In genomic region chr19:12501370-12502347, GRCm38 (mm10) we compare ENCODE assay signal across 8 mouse cellular contexts. TPM values are rescaled to one million over a fixed set of nuclear protein-coding genes. Genes with fewer than 3 reads are reported as not detected.
DNase-seq lines count a peak whose midpoint lies in the region; ATAC-seq and TF ChIP-seq lines count a peak whose summit lies in the region.

Gene Dtx4, minus strand, starts transcription at chr19:12501454.

- DNase-seq in cerebellum, adult 11 months: peak; percentile 93
- peak; percentile 79 for DNase-seq in heart, postnatal 25 days (ENCODE audit: low spot score)
- peak; percentile 80 to 96 for DNase-seq in layer of hippocampus, adult 18-20 months (ENCODE audit: low spot score in 2 of 2)
- DNase-seq in lung, adult 2 months: peak; percentile 92
- DNase-seq in thymus, adult 18-20 months: peak; percentile 75 to 83

- H3K4me2 ChIP-seq in forebrain, embryonic 15.5 days (replicated peaks): peak within 1 kb of the TSS; percentile 65

- no peak for TF ChIP-seq POLR2A in ES-Bruce4 (IDR thresholded peaks at IDR 0.05; ENCODE audit: insufficient read depth, low read length)
- no peak for TF ChIP-seq POLR2A in lung, adult 2 months (IDR thresholded peaks at IDR 0.05; ENCODE audit: borderline replicate concordance, extremely low read depth, low read depth, low read length)

- peak; percentile 96 for TF ChIP-seq CTCF in ES-Bruce4 (IDR thresholded peaks at IDR 0.05; ENCODE audit: low read depth, low read length)
- TF ChIP-seq CTCF in lung, adult 2 months (IDR thresholded peaks at IDR 0.05; ENCODE audit: insufficient read depth, low read length): peak; percentile 97

- peak; percentile 57; the same call in 1 of the 2 replicates for TF ChIP-seq EP300 in ES-Bruce4 (IDR thresholded peaks at IDR 0.05; ENCODE audit: insufficient read depth, low read depth, low read length)

- H3K36me3 ChIP-seq in ES-Bruce4 (ENCODE audit: control insufficient read depth, insufficient read depth, low read length, poor library complexity, severe bottlenecking): no peaks in the 10 kb centered on the region
- H3K36me3 ChIP-seq in forebrain, embryonic 15.5 days: peaks cover 2% of the 10 kb centered on the region; the same call in 1 of the 2 replicates

- peak; percentile 91 for ATAC-seq in forebrain, embryonic 15.5 days (replicated peaks)
- peak; percentile 99 for ATAC-seq in neutrophil, adult 5-6 weeks (ENCODE audit: extremely low read depth, insufficient number of reproducible peaks, low FRiP score, poor library complexity, severe bottlenecking)

- no peaks in the 10 kb centered on the region for H3K4me1 ChIP-seq in ES-Bruce4 (ENCODE audit: control insufficient read depth, insufficient read depth, low read length)
- H3K4me1 ChIP-seq in forebrain, embryonic 15.5 days: peaks cover 27% of the 10 kb centered on the region
- H3K4me1 ChIP-seq in lung, adult 2 months (ENCODE audit: control insufficient read depth, insufficient read depth, low read length): no peaks in the 10 kb centered on the region; the same call in 1 of the 2 replicates

- intact Hi-C loops in heart, postnatal 25 days (cut with DNase I): loop anchor here (5.0 kb wide), 2 partner anchors 34 to 69 kb away; no protein-coding TSS in a partner anchor

- H3K9ac ChIP-seq in ES-Bruce4 (ENCODE audit: low read depth, poor library complexity, severe bottlenecking): peak within 1 kb of the TSS; percentile 70
- peak within 1 kb of the TSS; percentile 80 for H3K9ac ChIP-seq in forebrain, embryonic 15.5 days (replicated peaks)

- under 1% methylated on average over 77 of the region's 80 CpGs for WGBS in forebrain, embryonic 15.5 days
- WGBS in lung, adult 2 months: under 1% methylated on average over 80 of the region's 80 CpGs

- no peaks in the 10 kb centered on the region for H3K27me3 ChIP-seq in ES-Bruce4 (ENCODE audit: control insufficient read depth, insufficient read depth, low read length, poor library complexity, severe bottlenecking)
- H3K27me3 ChIP-seq in forebrain, embryonic 15.5 days: no peaks in the 10 kb centered on the region

- no peaks in the 10 kb centered on the region for H3K9me3 ChIP-seq in ES-Bruce4 (replicated peaks; ENCODE audit: control insufficient read depth, insufficient read depth, low read length, poor library complexity, severe bottlenecking)
- no peaks in the 10 kb centered on the region for H3K9me3 ChIP-seq in forebrain, embryonic 15.5 days

- no peak within 1 kb of the TSS for H3K27ac ChIP-seq in ES-Bruce4 (ENCODE audit: insufficient read depth, low read length)
- H3K27ac ChIP-seq in forebrain, embryonic 15.5 days (replicated peaks): peak within 1 kb of the TSS; percentile 90

- peak within 1 kb of the TSS; percentile 92 for H3K4me3 ChIP-seq in ES-Bruce4 (ENCODE audit: low read depth, low read length)
- H3K4me3 ChIP-seq in forebrain, embryonic 15.5 days: peak within 1 kb of the TSS; percentile 75
- H3K4me3 ChIP-seq in lung, adult 2 months (replicated peaks; ENCODE audit: extremely low read depth, low read depth, low read length): peak within 1 kb of the TSS; percentile 70

RNA-seq across cellular contexts. Expression of gene Dtx4, which starts in this region (rescaled TPM):
- polyA plus RNA-seq in ES-Bruce4 (2011; ENCODE audit: insufficient read depth, insufficient read length, low read depth, missing spikeins): 4.0 and 5.1 TPM in 2 replicates
- 16.8 and 19.3 TPM in 2 replicates for polyA plus RNA-seq in forebrain, embryonic 15.5 days (2015; fragmentation: Nextera tagmentation; extraction: Ambion mirVana)
- total RNA-seq in heart, postnatal 25 days (2021): 1 to 10 TPM; 6.8 to 8.1 TPM
- total RNA-seq in layer of hippocampus, adult 18-20 months (2021): 10 to 100 TPM; 34.6 to 35.6 TPM
- polyA plus RNA-seq in lung, adult 2 months (2012; rRNA removed): 10.3 and 13.8 TPM in 2 replicates
- total RNA-seq in neutrophil, adult 5-6 weeks (2017): 9.8 and 10.5 TPM in 2 replicates
